Mouse (Mus musculus): ENCODE measurements around the gene Pde4dip.

Gene Pde4dip

DNA sequence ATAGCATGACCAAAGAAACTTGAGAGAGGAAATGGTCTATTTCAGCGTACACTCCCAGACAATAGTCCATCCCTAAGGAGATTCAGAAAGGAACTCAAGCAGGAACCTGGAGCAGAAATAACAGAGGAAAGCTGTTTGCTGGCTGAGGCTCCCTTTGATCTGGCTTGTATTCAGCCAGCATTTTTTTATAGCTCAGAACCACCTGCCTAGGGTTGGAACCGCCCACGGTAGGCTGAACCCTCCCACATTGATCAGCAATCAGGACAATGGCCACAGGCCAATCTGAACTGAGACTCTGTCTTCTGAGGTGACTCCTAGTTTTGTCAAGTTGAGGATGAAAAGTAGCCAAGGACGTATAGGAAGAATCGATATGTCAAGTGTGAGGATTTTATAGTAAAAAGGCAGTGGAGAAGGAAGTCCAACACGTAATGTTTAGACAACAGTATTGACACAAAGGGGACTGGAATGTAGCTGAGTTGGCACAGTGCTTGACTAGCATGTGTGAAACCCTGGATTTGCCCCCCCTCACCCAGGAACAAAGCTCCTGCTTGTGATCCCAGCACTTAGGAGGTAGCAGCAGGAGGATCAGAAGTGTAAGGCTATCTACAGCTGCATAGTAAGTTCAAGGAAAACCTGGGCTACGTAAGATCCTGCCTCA lies 44.2 kb downstream of the Pde4dip start:
- no peak for DNase-seq

DNA sequence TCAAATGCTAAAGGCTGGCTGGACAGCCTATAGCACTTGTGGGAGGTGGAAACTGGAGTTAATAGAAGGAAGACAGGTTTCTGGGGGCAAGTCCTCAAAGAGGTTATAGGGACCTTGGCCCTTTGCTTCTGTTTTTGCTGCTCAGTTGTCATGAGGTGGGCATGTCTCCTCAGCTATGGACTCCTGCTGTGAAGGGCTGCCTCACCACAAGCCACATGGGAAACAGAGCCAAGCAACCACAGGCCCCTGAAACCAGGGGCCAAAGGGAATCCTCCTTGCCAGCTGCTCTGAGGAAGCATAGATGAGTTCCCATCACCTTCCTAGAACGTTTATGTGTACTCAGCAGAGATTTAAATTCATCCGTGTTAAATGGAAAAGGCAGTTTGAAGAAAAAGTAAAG lies 45.9 kb downstream of the Pde4dip start:
- DNase-seq, result no peak

DNA sequence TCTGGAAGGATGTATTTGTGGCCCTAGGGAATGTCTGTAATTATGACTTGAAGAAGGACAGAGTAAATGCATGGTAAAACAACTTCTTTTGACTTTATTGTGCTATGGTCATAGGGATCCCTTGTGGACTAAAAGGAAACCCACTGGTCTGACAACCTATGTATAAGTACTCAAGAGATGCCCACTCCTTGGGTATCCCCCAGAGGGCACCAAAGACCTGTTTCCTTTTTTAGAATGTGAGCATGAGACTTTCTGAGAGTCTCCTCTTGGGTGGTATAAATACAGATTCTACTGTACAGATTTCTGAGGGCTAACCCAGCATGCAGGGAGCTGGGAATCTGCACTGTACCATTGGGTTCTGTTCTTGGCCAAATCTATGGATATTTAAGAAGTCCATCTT lies 48.1 kb downstream of the Pde4dip start:
- peak in 1 of 2 experiments; percentile 21 for DNase-seq

DNA sequence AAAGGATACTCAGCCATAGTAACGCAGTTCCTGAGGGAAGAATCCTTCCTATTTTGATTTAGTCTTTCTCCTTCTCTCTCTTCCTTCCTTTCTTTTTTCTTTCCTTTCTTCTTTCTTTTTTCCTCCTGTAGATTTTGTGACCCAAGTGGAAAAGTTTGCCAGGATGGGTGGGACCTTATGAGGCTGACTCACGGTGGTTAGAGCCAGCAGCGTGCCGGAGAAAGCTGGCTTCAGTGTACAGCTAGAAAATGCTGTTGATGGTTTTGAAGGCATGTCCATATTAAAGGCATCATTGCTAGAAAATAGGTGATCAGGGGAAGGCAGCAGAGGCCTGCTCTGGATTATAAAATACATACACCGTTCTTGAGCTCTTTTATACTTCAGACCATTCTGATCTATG lies 52.6 kb downstream of the Pde4dip start:
- DNase-seq, result no peak

DNA sequence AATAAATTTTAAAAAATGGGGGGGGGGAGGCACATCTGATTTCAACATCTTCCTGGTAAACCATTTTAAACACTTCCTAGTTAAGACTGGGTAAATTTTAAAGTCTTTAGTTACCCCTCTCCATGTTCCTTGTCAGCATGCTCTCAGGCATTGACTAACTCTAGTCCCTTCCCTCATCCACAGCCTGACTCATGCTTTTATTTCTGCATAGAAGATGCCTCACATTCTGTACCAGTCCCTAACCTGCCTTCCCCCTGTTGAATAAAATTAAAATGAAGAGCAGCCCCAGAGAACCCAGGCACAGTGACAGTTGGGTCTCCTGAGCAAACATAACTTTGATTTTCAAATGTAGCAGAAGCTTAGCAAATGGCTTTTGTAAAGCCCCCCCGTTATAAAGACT lies 53.9 kb downstream of the Pde4dip start:
- no peak for DNase-seq

DNA sequence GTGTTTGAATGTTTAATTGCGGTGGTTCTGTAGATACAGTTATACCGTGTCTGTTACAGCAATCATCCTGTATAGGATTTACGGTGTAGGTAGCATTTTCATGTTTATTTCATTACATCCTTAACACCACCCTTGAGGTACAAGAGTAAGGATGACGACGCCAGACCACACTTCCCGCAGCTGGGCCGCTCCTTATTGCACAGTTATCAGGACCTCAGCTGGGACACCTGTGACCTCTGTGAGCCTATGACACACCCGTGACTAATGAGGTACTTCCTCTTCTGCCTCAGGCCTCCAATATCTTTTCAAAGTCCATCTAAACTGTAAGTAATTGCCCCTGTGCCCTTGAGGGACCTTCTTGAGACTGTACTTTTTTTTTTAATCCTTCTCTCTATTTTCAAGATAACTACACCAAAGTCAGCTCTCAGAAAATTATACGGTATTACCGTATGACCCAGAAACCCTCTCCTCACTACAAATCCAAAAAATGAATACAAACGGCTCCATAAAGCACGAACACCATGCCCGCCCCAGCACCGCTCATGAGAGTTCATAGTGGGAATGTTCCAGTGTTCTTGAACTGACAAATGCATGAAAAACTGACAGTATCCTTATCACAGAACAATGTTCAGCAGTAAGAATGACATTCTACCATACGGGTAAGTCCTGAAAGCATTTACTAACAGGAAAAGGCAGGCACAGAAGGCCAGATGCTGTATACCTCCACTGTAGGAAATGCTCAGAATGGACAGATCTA lies 56.8 kb downstream of the Pde4dip start:
- DNase-seq, result no peak

DNA sequence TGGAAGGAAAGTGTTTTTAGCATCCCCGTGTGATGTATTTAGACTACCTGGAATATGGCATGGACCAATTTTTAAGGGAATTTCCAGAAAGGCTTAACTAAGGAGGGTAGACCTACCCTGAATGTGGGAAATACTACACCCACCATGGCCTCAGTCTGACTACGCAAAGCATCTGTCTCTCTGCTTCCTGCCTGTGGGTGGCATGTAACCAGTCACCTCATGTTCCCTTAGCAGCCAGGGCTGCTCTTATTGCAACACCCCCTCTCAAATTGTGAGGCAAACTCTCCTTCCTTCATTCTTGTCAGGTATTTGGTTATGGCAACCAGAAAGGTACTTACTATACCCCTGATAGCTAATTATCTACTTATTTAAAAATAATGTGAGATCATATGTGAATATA lies 57.9 kb downstream of the Pde4dip start:
- DNase-seq, result no peak

DNA sequence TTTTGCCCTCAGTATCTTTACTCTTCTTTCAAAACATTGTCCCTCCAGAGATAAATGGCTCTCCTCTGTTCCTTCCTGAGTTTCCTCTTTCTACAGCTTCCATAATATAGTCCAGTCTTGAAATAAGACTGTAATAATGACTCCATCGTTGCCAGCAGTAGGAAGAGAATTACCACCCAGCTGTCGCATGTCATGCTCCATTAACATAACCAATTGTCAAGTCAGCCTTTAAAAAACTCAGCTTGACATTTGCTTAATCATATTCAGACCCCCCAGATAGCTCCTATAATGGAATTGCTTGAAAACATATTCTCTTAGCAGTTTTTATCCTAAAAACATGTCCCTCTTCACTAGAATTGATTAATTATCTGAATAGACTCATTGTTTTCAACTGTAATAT lies 58.4 kb downstream of the Pde4dip start:
- no peak for DNase-seq

DNA sequence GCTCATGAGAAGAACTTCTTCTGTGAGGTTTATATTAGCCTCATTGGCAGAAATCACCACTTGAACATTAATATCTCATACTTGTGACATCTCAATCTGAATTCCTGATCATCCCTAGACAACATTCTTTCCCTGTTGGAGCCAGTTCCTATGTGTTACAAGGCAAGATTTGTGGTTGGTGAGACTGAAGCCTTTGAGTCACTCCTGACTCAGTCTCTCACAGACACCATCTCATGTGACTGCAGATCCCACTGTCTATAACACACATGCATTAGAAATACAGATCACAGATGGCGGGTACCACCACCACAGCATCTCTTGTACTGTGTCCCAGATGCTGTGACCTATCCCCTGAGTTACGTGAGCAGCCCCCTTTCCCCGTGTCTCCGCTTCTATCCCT lies 60.2 kb downstream of the Pde4dip start:
- no peak for DNase-seq

DNA sequence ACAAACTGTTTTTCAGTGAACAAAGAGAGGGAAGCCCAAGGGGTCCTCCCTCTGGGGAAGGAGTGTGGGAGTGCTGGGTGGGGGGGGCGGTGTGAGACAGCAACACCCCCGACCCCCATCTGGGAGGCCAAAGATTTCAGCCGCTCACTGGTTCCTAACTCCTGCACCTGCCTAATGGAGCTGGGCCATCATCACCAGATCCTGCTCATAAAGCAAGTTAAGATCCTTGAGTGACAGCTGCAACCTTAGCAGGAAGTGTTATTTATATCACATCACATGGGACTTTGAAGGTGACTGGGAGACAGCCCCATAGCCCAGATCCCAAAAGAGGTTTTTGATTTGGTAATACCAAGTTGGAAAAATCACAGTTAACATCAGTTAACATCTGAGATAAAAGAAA lies 63.3 kb downstream of the Pde4dip start:
- no peak for DNase-seq

DNA sequence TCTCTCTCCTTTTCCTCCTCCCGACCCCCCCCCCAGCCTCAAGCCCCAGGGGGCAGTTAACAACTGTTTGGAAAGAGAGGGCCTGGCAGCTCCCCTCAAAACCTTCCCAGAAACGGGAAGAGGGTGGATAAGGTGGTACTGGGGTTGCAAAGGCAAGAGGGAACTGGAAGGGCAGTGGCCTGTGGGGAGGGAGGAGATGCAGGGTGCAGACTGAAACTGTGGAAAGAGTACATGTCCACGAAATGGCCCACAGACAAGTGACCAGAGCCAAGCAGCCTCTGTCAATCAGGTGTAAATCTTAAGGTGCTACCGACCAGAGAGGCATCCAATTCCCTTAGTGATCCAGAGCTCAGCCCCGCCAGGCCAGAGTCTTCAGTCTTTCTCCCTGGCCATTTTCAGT lies 63.8 kb downstream of the Pde4dip start:
- no peak for DNase-seq

DNA sequence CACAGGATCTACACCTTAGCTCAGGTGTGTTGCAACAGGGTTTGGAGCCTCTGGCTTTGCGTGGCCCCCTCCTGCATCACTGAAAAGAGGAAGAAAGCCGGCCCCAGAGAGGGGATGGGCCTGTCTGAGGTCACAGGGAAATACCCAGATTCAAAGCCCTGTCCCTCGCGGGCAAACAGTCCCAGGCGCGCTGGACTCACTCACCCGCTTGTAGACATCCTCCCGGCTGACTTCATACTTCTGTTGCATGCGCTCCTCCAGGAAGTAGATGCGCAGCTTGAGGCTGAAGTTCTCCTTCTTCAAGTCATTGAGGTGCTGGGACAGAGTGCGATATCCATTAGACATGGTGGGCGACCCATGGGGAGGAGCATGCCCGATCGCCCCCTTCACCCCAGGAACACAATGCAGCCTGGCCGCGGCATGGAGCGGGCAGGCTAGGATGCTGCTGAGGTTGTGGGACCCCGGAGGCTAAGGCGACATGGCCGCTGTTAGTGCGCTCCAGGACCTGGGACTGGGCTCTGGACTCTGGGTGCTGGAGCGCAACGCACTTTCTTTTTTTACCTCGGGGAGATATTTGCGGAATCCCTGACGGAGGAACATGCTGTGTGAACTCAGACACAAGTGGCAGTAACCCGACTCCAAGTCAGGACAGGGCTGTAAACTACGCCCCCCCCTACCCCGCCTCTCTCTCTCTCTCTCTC lies 64.3 kb downstream of the Pde4dip start:
- no peak for DNase-seq

DNA sequence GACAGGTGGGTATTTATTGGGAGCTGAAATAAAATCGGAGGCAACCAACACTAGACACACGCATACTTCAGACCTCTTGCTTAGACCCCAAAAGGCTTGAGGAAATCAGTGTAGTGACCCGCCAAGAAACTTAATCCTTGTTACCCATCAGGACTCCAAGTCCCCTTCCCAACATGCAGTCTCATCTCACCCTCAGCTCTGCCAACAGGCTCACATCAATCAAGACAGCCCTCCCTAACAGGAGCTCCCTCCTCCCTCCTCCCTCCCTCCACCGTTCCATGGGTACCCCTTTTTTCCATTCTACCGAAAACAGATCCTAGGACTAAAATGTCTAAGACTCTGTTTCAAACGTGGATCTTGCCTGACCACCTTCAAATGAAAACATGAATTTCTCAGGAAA lies 65.1 kb downstream of the Pde4dip start:
- no peak for DNase-seq

DNA sequence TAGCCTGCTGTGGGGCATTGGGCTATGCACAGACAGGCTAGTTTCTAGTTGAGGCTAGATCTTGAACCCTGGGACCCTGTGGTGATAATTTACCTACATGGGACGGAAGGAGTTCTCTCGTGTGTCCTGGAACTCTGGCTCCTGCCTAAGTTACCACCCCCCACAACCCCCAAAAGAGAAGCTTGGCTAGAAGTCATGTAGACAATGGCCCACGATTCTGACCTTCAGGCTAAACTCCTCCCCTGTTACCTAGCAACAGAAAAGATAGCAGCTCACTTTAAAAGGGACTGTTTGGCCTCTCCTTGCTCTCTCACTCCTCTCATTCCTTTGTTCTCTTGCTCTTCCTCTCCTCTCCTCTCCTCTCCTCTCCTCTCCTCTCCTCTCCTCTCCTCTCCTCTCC lies 69.5 kb downstream of the Pde4dip start:
- DNase-seq, result no peak

DNA sequence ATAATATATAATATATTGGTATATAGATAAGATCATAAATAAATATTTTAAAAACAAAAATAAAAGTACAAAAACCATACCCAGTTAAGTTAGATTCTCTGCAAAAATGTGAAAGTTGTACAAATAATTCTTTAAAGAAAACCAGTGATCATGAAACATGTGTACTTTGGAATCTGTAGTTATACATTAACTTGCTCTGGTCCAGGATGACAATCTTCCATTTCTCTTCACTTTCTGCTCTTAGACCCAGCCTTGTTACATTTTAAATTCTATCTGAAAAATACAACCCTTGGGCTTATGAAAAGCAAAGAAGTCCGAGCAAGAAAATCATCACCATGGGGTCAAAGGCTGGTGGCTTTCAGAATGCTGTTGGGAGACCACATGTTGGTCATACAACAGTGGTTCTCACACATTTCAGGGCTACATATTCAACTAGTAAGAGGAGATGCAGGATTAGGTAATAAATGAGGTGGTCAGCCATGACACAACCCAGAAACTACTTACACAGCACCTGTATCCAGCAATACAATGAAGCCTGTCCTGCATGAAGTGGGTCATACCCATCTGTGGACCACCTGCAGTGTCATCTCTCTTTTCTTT lies 70.0 kb downstream of the Pde4dip start:
- no peak for DNase-seq

DNA sequence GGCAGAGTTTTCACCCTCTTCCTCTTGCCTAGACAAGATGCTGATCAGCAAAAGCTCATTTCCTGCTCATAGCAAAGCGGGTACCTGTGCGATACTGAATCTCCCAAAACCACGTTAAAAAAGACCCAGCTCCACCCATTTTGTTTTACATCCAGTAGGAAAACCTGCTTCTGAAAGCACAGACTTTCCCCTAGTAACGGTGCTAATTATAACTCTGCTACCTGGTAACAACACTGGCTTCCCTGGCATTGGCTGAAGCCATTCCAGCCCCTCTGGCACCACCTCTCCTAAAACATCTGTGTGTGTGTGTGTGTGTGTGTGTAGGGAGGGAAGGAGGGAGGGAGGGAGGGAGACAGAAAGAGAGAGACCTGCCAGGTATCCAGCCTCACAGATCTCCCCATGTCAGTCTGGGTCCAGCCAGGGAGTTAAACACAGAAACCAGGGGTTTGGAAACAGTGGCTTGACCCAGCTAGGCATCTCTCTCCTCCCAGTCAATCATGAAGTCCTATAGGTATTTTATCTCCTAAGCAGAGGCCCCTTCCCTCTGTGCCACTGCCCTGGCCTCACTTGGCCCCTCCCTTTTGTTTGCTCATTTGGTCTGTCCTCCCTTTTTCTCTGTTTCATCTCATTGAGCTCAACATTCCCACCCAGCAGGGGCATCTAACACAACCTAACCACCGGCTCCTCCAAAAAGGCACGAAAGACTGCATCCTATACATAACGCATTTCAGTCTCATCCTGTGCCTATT lies 76.7 kb downstream of the Pde4dip start:
- DNase-seq, result peak; percentile 55 to 63

DNA sequence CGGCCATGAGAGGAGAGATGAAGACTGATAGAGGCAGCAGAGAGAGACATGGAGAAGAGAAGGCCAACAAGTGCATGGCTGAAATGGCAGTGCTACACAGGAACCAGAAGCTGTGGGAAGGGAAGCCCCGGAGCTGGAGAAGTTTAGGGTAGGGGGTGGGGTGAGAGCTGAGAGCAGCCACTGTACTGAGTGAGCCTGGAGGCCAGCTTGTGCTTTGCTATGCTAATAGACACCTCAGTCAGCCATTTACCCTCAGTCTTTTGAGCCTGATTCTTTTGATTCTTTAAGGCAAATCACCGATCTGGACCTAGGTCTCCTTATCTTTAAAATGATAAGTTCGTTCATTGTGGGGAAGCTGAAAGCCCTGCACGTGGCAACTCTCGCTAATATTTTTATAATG lies 77.3 kb downstream of the Pde4dip start:
- no peak for DNase-seq

DNA sequence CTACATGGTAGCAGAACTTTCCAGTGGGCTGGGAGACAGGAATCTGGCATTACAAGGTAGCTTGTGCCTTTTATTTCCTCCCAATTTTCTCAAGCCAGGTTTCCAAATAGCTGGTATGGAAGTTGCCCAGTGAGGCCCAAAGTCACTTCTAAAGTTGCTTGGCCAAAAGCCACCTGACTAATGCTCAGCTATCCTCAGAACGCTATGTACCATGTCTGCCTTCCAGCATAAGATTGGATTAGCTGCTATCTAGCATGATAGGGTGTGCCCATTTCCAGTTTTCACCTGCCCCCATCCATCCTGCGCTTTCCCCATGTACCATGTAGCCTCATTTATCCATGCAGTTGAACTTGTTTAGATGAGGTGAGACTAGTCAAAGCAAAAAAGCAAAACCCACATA lies 78.2 kb downstream of the Pde4dip start:
- no peak for DNase-seq

DNA sequence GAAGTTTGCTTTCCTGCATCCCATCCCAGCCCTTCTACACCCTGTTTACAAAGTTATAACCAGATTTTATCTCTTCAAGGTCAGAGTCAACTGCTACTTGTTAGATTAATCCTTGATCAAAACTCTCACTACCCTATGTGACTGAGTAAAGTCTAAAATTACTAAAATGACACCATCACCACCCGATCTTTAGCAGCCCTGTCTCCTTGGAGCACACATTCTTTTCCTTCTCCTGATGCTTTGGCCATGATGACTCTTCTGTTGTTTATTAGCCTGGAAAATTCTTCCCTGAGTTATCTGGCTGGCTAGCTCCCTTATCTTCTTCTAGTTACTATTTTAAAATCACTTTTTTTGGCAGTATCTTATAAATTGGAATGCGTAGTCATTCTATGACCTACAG lies 82.9 kb downstream of the Pde4dip start:
- no peak for DNase-seq

DNA sequence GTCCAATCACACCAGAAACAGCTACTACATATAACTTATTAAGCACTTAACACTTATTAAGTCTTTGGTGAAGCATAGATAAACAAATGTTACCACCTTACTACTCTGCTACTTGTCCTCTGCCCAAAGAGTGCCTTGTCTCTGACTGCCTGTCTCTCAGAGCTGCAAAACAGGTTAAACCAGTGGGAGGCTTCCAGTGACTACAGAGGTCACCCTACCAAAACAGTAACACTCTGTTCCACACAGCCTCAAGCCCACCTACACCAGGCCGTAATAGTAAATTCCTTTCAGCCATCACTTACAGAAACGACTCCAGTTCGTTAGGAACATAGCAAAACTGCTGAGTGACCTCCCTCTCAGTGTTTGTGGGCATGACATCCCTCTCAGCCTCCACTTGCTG lies 84.8 kb downstream of the Pde4dip start:
- DNase-seq, result no peak

DNA sequence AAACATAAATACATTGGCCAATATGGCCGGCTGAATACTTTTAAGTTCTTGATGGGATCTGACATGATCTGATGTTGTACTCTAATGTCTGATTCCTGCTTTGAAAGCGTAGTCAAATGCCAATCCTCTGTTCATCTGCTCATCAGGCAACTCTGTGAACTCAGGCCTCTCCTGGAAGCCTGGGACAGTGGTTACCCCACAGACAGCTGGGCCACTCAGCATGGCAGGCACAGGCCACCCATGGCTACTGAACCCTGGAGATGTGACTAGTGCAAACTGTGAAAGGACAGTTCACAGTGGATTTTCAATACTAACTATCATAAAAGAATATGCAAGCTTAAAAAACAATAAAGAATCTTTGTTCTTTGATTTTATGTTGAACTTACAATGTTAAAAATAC lies 85.6 kb downstream of the Pde4dip start:
- DNase-seq, result no peak

DNA sequence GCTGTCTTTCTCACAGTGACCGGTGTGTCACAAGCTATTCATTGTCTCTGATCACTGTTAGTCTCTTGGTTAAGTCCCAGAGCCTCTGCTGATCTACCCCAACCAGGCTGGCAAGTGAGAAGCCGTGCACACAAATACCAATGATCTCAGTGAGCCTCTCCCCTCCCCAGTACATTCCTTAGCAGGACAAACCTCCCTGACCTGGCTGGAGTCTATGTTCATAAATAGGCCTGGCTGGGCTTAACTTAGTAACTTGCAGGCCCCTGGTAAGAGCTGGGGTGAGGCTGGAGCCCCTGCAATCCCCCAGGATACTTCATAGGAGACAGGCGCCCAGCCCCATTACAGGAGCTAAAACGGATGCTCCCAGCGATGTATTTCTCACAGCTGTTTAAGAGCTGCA lies 86.2 kb downstream of the Pde4dip start:
- no peak for DNase-seq

DNA sequence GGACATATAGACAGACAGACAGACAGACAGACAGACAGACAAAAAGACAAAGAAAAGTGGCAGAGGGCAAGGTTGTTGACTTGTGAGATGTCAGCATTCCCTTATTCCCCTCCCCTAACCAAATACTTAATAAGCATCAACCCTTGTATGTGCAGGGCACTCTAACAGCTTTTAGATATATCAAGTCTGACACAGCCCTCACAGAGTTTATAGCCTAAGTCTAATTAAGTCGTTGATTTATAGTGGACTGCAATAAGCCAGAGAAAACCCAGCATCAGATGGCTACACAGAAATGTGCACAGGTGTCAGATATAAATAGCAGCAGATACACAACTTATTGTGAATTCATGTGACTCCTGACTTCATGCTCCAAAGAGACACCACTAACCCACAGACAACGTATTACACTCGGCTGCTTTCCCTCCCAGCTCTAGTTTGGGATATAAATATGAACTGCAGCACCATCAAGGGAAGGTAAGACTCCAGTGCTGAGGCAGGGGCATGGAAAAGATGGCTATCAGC lies 87.3 kb downstream of the Pde4dip start:
- DNase-seq, result no peak
